Mouse (Mus musculus) heart, embryonic 14.5 days (tissue): Measurements from ENCODE around the gene Ciz1. TPM values are rescaled to one million over a fixed set of nuclear protein-coding genes. Genes with fewer than 3 reads are reported as not detected.

ENCODE experiments used
- ATAC-seq: fragments of 200-750 bp; cut with Nextera tagmentation; 2 replicates; pipeline ENCODE4 v1.8.0; 2017; ENCODE audit warnings: low read depth, moderate TSS enrichment; ENCODE audit not compliant: insufficient number of reproducible peaks, insufficient read depth, low FRiP score
- H3K27ac ChIP-seq, 2 experiments: fragments of 200-500 bp in 1 of 2; fragments of 300-500 bp in 1 of 2; sonication (generic) in 1 of 2; replicated peaks in 1 of 2; 2 replicates each; pipeline ENCODE4 v1.5.1; 2012 to 2014; ENCODE audit warnings: low read depth in 2 of 2, low read length in 2 of 2, control low read depth in 1 of 2, mild to moderate bottlenecking in 1 of 2, mixed read lengths in 1 of 2; ENCODE audit not compliant: control insufficient read depth in 1 of 2, insufficient read depth in 1 of 2
- H3K27me3 ChIP-seq: fragments of 300-500 bp; sonication (generic); 2 replicates; pipeline ENCODE4 v1.6.1; 2014; ENCODE audit warnings: mild to moderate bottlenecking, low read length, control low read depth; ENCODE audit not compliant: control insufficient read depth, insufficient read depth
- H3K36me3 ChIP-seq: fragments of 300-500 bp; sonication (generic); 2 replicates; pipeline ENCODE4 v1.6.1; 2014; ENCODE audit warnings: mild to moderate bottlenecking, control low read depth, low read length, mixed read lengths; ENCODE audit not compliant: control insufficient read depth, insufficient read depth
- H3K4me1 ChIP-seq, 2 experiments: fragments of 200-500 bp in 1 of 2; fragments of 300-500 bp in 1 of 2; sonication (generic) in 1 of 2; 2 replicates each; pipeline ENCODE4 v1.6.1; 2012 to 2014; ENCODE audit warnings: low read length in 2 of 2, control low read depth in 1 of 2, mixed read lengths in 1 of 2; ENCODE audit not compliant: control insufficient read depth in 2 of 2, insufficient read depth in 2 of 2
- H3K4me2 ChIP-seq: fragments of 300-500 bp; sonication (generic); 2 replicates; pipeline ENCODE4 v1.6.1; 2014; ENCODE audit warnings: mild to moderate bottlenecking, low read length
- H3K4me3 ChIP-seq, 2 experiments: fragments of 200-500 bp in 1 of 2; fragments of 300-500 bp in 1 of 2; sonication (generic) in 1 of 2; 2 replicates each; pipeline ENCODE4 v1.5.1; 2012 to 2014; ENCODE audit warnings: low read length in 2 of 2, mild to moderate bottlenecking in 2 of 2, control low read depth in 1 of 2, low read depth in 1 of 2, moderate library complexity in 1 of 2; ENCODE audit not compliant: control insufficient read depth in 1 of 2, insufficient read depth in 1 of 2
- H3K9ac ChIP-seq: fragments of 300-500 bp; sonication (generic); 2 replicates; pipeline ENCODE4 v1.6.1; 2014; ENCODE audit warnings: mild to moderate bottlenecking, low read length
- H3K9me3 ChIP-seq: fragments of 300-500 bp; sonication (generic); 2 replicates; pipeline ENCODE4 v1.6.1; 2016; ENCODE audit warnings: low read length, control low read depth; ENCODE audit not compliant: control insufficient read depth
- WGBS: fragments of 180-500 bp; shearing (Covaris S2); extraction: QIAGEN DNeasy Blood & Tissue Kit; methylation state at CpG from one replicate; pipeline ENCODE4 v1.1.7; 2014; 5-methylcytosine and 5-hydroxymethylcytosine counted together
- polyA plus RNA-seq: library from polyadenylated mRNA; unstranded; fragments of >200 nt; fragmentation: Nextera tagmentation; extraction: Ambion mirVana; gene quantifications from 2 replicates; pipeline ENCODE4 v1.2.1, GENCODE M21; 2014

Ciz1 gene
- polyA plus RNA-seq, 1 experiment from 2014 or later: 28.8 TPM

- Histone ChIP-seq H3K27ac (peak overlapping the region; percentile 83 to 88), H3K4me1 (peaks cover 31 to 37% of the 10 kb centered on the region in 2 experiments), H3K4me3 (no peak overlapping the region), H3K27me3 (peaks cover 4% of the 10 kb centered on the region), H3K9ac (no peak overlapping the region), H3K36me3 (no peaks in the 10 kb centered on the region), H3K9me3 (no peaks in the 10 kb centered on the region), H3K4me2 (no peak overlapping the region)
- WGBS: 63% methylated on average over 20 of the region's 20 CpGs
- no peak; the same call in 1 of the 2 replicates for ATAC-seq
Observed at GRCm38 (mm10) chr2:32316887-32317656, 35.1 kb upstream of the Ciz1 start.

- Histone ChIP-seq H3K9ac (peak overlapping the region; percentile 72), H3K9me3 (no peaks in the 10 kb centered on the region), H3K36me3 (no peaks in the 10 kb centered on the region), H3K27ac (peak overlapping the region; percentile 83 to 88), H3K4me1 (peaks cover 31 to 32% of the 10 kb centered on the region in 2 experiments), H3K27me3 (peaks cover 4% of the 10 kb centered on the region), H3K4me2 (peak overlapping the region; percentile 63), H3K4me3 (peak overlapping the region; percentile 42 to 56)
- peak; percentile 76 for ATAC-seq
- WGBS: 11% methylated on average over 18 of the region's 19 CpGs
Observed at GRCm38 (mm10) chr2:32317791-32318417, 34.2 kb upstream of the Ciz1 start.

- Histone ChIP-seq H3K36me3 (no peaks in the 10 kb centered on the region), H3K27me3 (peaks cover 4% of the 10 kb centered on the region), H3K27ac (peak overlapping the region; percentile 76 to 81), H3K4me2 (peak overlapping the region; percentile 63), H3K9me3 (no peaks in the 10 kb centered on the region), H3K4me3 (peak overlapping the region; percentile 42 to 56), H3K9ac (peak overlapping the region; percentile 72), H3K4me1 (peaks cover 31 to 32% of the 10 kb centered on the region in 2 experiments)
- no peak for ATAC-seq
- 68% methylated on average over 14 of the region's 14 CpGs for WGBS
Observed at GRCm38 (mm10) chr2:32318709-32319585, 33.2 kb upstream of the Ciz1 start.

GRCm38 (mm10) chr2:32319586-32320580 is 32.2 kb upstream of the Ciz1 start:
- ATAC-seq: no peak
- Histone ChIP-seq H3K9ac (no peak overlapping the region), H3K27ac (peak overlapping the region in 1 of 2 experiments; percentile 81; a peak in 2 of 4 replicates), H3K4me2 (peak overlapping the region; percentile 13; the same call in 1 of the 2 replicates), H3K4me1 (peaks cover 29 to 32% of the 10 kb centered on the region in 2 experiments), H3K27me3 (peaks cover under 1% of the 10 kb centered on the region; the same call in 1 of the 2 replicates), H3K9me3 (no peaks in the 10 kb centered on the region), H3K36me3 (no peaks in the 10 kb centered on the region), H3K4me3 (no peak overlapping the region)
- 29% methylated on average over 9 of the region's 9 CpGs for WGBS

GRCm38 (mm10) chr2:32320721-32321120 is 31.4 kb upstream of the Ciz1 start:
- no peak overlapping the region for H3K9ac ChIP-seq
- no peak overlapping the region for H3K27ac ChIP-seq
- no peak overlapping the region for H3K4me2 ChIP-seq

GRCm38 (mm10) chr2:32321591-32322298 is 30.4 kb upstream of the Ciz1 start:
- Histone ChIP-seq H3K4me2 (no peak overlapping the region), H3K4me3 (no peak overlapping the region), H3K4me1 (peaks cover 20 to 22% of the 10 kb centered on the region in 2 experiments), H3K27me3 (no peaks in the 10 kb centered on the region; the same call in 1 of the 2 replicates), H3K9ac (no peak overlapping the region), H3K9me3 (no peaks in the 10 kb centered on the region), H3K27ac (0 out of 4 replicates have a peak overlapping the region, but pooled peaks of 1 of the 2 experiments have one; percentile 9), H3K36me3 (no peaks in the 10 kb centered on the region)
- no peak for ATAC-seq
- WGBS: 64% methylated on average over 9 of the region's 9 CpGs

More at GRCm38 (mm10) chr2:32320721-32321120, 31.4 kb upstream of the Ciz1 start:
- 64% methylated on average over 11 of the region's 11 CpGs for WGBS
- Histone ChIP-seq H3K4me1 (peaks cover 28% of the 10 kb centered on the region in 2 experiments), H3K4me3 (no peak overlapping the region), H3K27me3 (no peaks in the 10 kb centered on the region; the same call in 1 of the 2 replicates), H3K9me3 (no peaks in the 10 kb centered on the region), H3K36me3 (no peaks in the 10 kb centered on the region)
- ATAC-seq: no peak
